Mouse (Mus musculus) liver, embryonic 11.5 days (tissue): Measurements from ENCODE around the gene Pgpep1. TPM values are rescaled to one million over a fixed set of nuclear protein-coding genes. Genes with fewer than 3 reads are reported as not detected.

Source experiments
- ATAC-seq: fragments of 200-750 bp; cut with Nextera tagmentation; replicated peaks from 2 replicates; pipeline ENCODE4 v1.8.0; 2017; ENCODE audit warnings: moderate number of reproducible peaks, mild to moderate bottlenecking, moderate TSS enrichment, moderate library complexity; ENCODE audit not compliant: low FRiP score
- DNase-seq: peaks from one replicate; pipeline ENCODE4 v3.0.0-alpha.2; 2017; ENCODE audit warnings: low spot score
- H3K27ac ChIP-seq: fragments of 300-500 bp; sonication (generic); 2 replicates; pipeline ENCODE4 v1.5.1; 2014; ENCODE audit warnings: mild to moderate bottlenecking, low read depth, low read length, control low read depth
- H3K27me3 ChIP-seq: fragments of 300-500 bp; sonication (generic); replicated peaks from 2 replicates; pipeline ENCODE4 v1.6.1; 2014; ENCODE audit warnings: low read length, mixed read lengths; ENCODE audit not compliant: control insufficient read depth, insufficient read depth
- H3K36me3 ChIP-seq: fragments of 300-500 bp; sonication (generic); 2 replicates; pipeline ENCODE4 v1.6.1; 2014; ENCODE audit warnings: mild to moderate bottlenecking, low read length, moderate library complexity, mixed read lengths; ENCODE audit not compliant: control insufficient read depth, insufficient read depth
- H3K4me1 ChIP-seq: fragments of 300-500 bp; sonication (generic); replicated peaks from 2 replicates; pipeline ENCODE4 v1.6.1; 2014; ENCODE audit warnings: low read length, mixed read lengths; ENCODE audit not compliant: control insufficient read depth, insufficient read depth
- H3K4me2 ChIP-seq: fragments of 300-500 bp; sonication (generic); 2 replicates; pipeline ENCODE4 v1.6.1; 2014; ENCODE audit warnings: mild to moderate bottlenecking, control low read depth, moderate library complexity
- H3K4me3 ChIP-seq: fragments of 300-500 bp; sonication (generic); 2 replicates; pipeline ENCODE4 v1.5.1; 2014; ENCODE audit warnings: low read depth, low read length, control low read depth
- H3K9ac ChIP-seq: fragments of 300-500 bp; sonication (generic); 2 replicates; pipeline ENCODE4 v1.6.1; 2014; ENCODE audit warnings: low read depth, low read length, control low read depth
- H3K9me3 ChIP-seq: fragments of 300-500 bp; sonication (generic); 2 replicates; pipeline ENCODE4 v1.6.1; 2016; ENCODE audit warnings: low read length, inconsistent platforms, mixed read lengths; ENCODE audit not compliant: control insufficient read depth
- WGBS: fragments of 180-500 bp; shearing (Covaris S2); extraction: QIAGEN DNeasy Blood & Tissue Kit; methylation state at CpG from one replicate; pipeline ENCODE4 v1.1.7; 2014; 5-methylcytosine and 5-hydroxymethylcytosine counted together
- polyA plus RNA-seq: library from polyadenylated mRNA; unstranded; fragments of >200 nt; fragmentation: Nextera tagmentation; extraction: Ambion mirVana; gene quantifications from 2 replicates; pipeline ENCODE4 v1.2.1, GENCODE M21; 2014

Gene Pgpep1
- polyA plus RNA-seq, 1 experiment from 2014 or later: 34.6 TPM

GRCm38 (mm10) chr8:70648921-70649320 lies 11.3 kb downstream of the Pgpep1 start:
- Histone ChIP-seq H3K4me3 (no peak overlapping the region), H3K4me1 (peaks cover 35% of the 10 kb centered on the region), H3K27ac (no peak overlapping the region), H3K27me3 (no peaks in the 10 kb centered on the region), H3K4me2 (no peak overlapping the region), H3K36me3 (peaks cover 15% of the 10 kb centered on the region), H3K9me3 (no peaks in the 10 kb centered on the region), H3K9ac (no peak overlapping the region)
- no peak for DNase-seq
- ATAC-seq: no peak
- 59% methylated on average over 3 of the region's 3 CpGs for WGBS

GRCm38 (mm10) chr8:70648164-70648442 lies 12.1 kb downstream of the Pgpep1 start:
- Histone ChIP-seq H3K27ac (no peak overlapping the region), H3K36me3 (peaks cover 15% of the 10 kb centered on the region), H3K9ac (no peak overlapping the region; the same call in 1 of the 2 replicates), H3K9me3 (no peaks in the 10 kb centered on the region), H3K27me3 (no peaks in the 10 kb centered on the region), H3K4me3 (no peak overlapping the region), H3K4me2 (no peak overlapping the region), H3K4me1 (peaks cover 35% of the 10 kb centered on the region)
- 33% methylated on average over 1 of the region's 1 CpGs for WGBS
- ATAC-seq (no peak), DNase-seq (no peak)

GRCm38 (mm10) chr8:70647343-70648163 lies 12.6 kb downstream of the Pgpep1 start:
- Histone ChIP-seq H3K9me3 (no peaks in the 10 kb centered on the region), H3K27me3 (no peaks in the 10 kb centered on the region), H3K36me3 (peaks cover 15% of the 10 kb centered on the region), H3K27ac (peak overlapping the region; percentile 55; the same call in 1 of the 2 replicates), H3K4me2 (no peak overlapping the region), H3K4me3 (no peak overlapping the region), H3K9ac (0 out of 2 replicates have a peak overlapping the region, but pooled peaks have one; percentile 14), H3K4me1 (peaks cover 35% of the 10 kb centered on the region)
- ATAC-seq: no peak
- DNase-seq: no peak
- WGBS: 60% methylated on average over 8 of the region's 8 CpGs

GRCm38 (mm10) chr8:70646775-70647174 lies 13.4 kb downstream of the Pgpep1 start:
- Histone ChIP-seq H3K4me2 (no peak overlapping the region), H3K27ac (peak overlapping the region; percentile 55; the same call in 1 of the 2 replicates), H3K4me3 (no peak overlapping the region), H3K9me3 (no peaks in the 10 kb centered on the region), H3K4me1 (peaks cover 35% of the 10 kb centered on the region), H3K36me3 (peaks cover 11% of the 10 kb centered on the region), H3K27me3 (no peaks in the 10 kb centered on the region), H3K9ac (no peak overlapping the region)
- ATAC-seq: no peak
- DNase-seq: no peak

GRCm38 (mm10) chr8:70646369-70646768 lies 13.8 kb downstream of the Pgpep1 start:
- peaks cover 35% of the 10 kb centered on the region for H3K4me1 ChIP-seq
- no peak overlapping the region for H3K4me2 ChIP-seq
- H3K9ac ChIP-seq: no peak overlapping the region
- H3K27ac ChIP-seq: peak overlapping the region; percentile 25; the same call in 1 of the 2 replicates
- no peaks in the 10 kb centered on the region for H3K27me3 ChIP-seq
- DNase-seq (no peak), ATAC-seq (no peak)
- WGBS: 84% methylated on average over 6 of the region's 6 CpGs
- no peak overlapping the region for H3K4me3 ChIP-seq
- no peaks in the 10 kb centered on the region for H3K9me3 ChIP-seq
- peaks cover 11% of the 10 kb centered on the region for H3K36me3 ChIP-seq

- Histone ChIP-seq H3K9ac (no peak overlapping the region), H3K4me2 (no peak overlapping the region), H3K9me3 (no peaks in the 10 kb centered on the region), H3K27ac (no peak overlapping the region), H3K4me1 (peaks cover 35% of the 10 kb centered on the region), H3K27me3 (no peaks in the 10 kb centered on the region), H3K4me3 (no peak overlapping the region), H3K36me3 (peaks cover 7% of the 10 kb centered on the region)
- DNase-seq (no peak), ATAC-seq (no peak)
- 72% methylated on average over 17 of the region's 17 CpGs for WGBS
Measured at GRCm38 (mm10) chr8:70645501-70646224, 14.5 kb downstream of the Pgpep1 start.

- Histone ChIP-seq H3K4me3 (no peak overlapping the region), H3K27ac (no peak overlapping the region), H3K4me1 (peaks cover 26% of the 10 kb centered on the region), H3K36me3 (peaks cover 1% of the 10 kb centered on the region), H3K4me2 (no peak overlapping the region), H3K9me3 (no peaks in the 10 kb centered on the region), H3K9ac (no peak overlapping the region), H3K27me3 (no peaks in the 10 kb centered on the region)
- no peak for DNase-seq
- ATAC-seq: no peak
- 59% methylated on average over 2 of the region's 2 CpGs for WGBS
Measured at GRCm38 (mm10) chr8:70644065-70644464, 16.1 kb downstream of the Pgpep1 start.

- Histone ChIP-seq H3K4me1 (peaks cover 20% of the 10 kb centered on the region), H3K36me3 (no peaks in the 10 kb centered on the region), H3K27me3 (no peaks in the 10 kb centered on the region), H3K4me3 (no peak overlapping the region), H3K27ac (no peak overlapping the region), H3K4me2 (no peak overlapping the region), H3K9ac (no peak overlapping the region), H3K9me3 (no peaks in the 10 kb centered on the region)
- ATAC-seq (no peak), DNase-seq (no peak)
- WGBS: 57% methylated on average over 3 of the region's 3 CpGs
Measured at GRCm38 (mm10) chr8:70643019-70643418, 17.2 kb downstream of the Pgpep1 start.

GRCm38 (mm10) chr8:70638752-70639151 lies 21.4 kb downstream of the Pgpep1 start:
- Histone ChIP-seq H3K27ac (no peak overlapping the region), H3K4me1 (peaks cover 27% of the 10 kb centered on the region), H3K9me3 (no peaks in the 10 kb centered on the region), H3K27me3 (no peaks in the 10 kb centered on the region), H3K36me3 (no peaks in the 10 kb centered on the region), H3K4me2 (no peak overlapping the region), H3K9ac (no peak overlapping the region), H3K4me3 (no peak overlapping the region)
- no peak for ATAC-seq
- WGBS: 71% methylated on average over 9 of the region's 9 CpGs
- DNase-seq: no peak
